Mouse (Mus musculus) neural tube, embryonic 14.5 days (tissue): Measurements from ENCODE around the gene Alx3. TPM values are rescaled to one million over a fixed set of nuclear protein-coding genes. Genes with fewer than 3 reads are reported as not detected.
"Not testable (repeated sequence)": the region's sequence is repeated elsewhere in the genome, so short reads cannot be mapped to it uniquely, and the experiment has no call there.

Experiments used
- ATAC-seq: fragments of 200-750 bp; cut with Nextera tagmentation; 2 replicates; pipeline ENCODE4 v1.8.0; 2017; ENCODE audit warnings: low read depth, mild to moderate bottlenecking, moderate TSS enrichment, moderate library complexity
- H3K27ac ChIP-seq: fragments of 300-500 bp; sonication (generic); 2 replicates; pipeline ENCODE4 v1.5.1; 2014; ENCODE audit warnings: low read depth, mild to moderate bottlenecking, control low read depth, low read length, moderate library complexity, mixed read lengths
- H3K27me3 ChIP-seq: fragments of 300-500 bp; sonication (generic); 2 replicates; pipeline ENCODE4 v1.6.1; 2014; ENCODE audit warnings: low read length; ENCODE audit not compliant: control insufficient read depth, insufficient read depth
- H3K36me3 ChIP-seq: fragments of 300-500 bp; sonication (generic); 2 replicates; pipeline ENCODE4 v1.6.1; 2014; ENCODE audit warnings: low read length, mixed read lengths; ENCODE audit not compliant: control insufficient read depth, insufficient read depth
- H3K4me1 ChIP-seq: fragments of 300-500 bp; sonication (generic); 2 replicates; pipeline ENCODE4 v1.6.1; 2014; ENCODE audit warnings: low read length; ENCODE audit not compliant: control insufficient read depth, insufficient read depth
- H3K4me2 ChIP-seq: fragments of 300-500 bp; sonication (generic); 2 replicates; pipeline ENCODE4 v1.6.1; 2014; ENCODE audit warnings: mild to moderate bottlenecking, low read depth, low read length, control low read depth
- H3K4me3 ChIP-seq: fragments of 300-500 bp; sonication (generic); 2 replicates; pipeline ENCODE4 v1.5.1; 2014; ENCODE audit warnings: low read depth, low read length, control low read depth, mixed read lengths
- H3K9ac ChIP-seq: fragments of 300-500 bp; sonication (generic); replicated peaks from 2 replicates; pipeline ENCODE4 v1.6.1; 2014; ENCODE audit warnings: low read depth, mild to moderate bottlenecking, control low read depth, low read length, mixed read lengths
- H3K9me3 ChIP-seq: fragments of 300-500 bp; sonication (generic); 2 replicates; pipeline ENCODE4 v1.6.1; 2016; ENCODE audit warnings: low read length; ENCODE audit not compliant: control insufficient read depth
- WGBS: fragments of 180-500 bp; shearing (Covaris S2); extraction: QIAGEN DNeasy Blood & Tissue Kit; methylation state at CpG from one replicate; pipeline ENCODE4 v1.1.7; 2014; 5-methylcytosine and 5-hydroxymethylcytosine counted together
- polyA plus RNA-seq: library from polyadenylated mRNA; unstranded; fragments of >200 nt; fragmentation: Nextera tagmentation; extraction: Ambion mirVana; gene quantifications from 2 replicates; pipeline ENCODE4 v1.2.1, GENCODE M21; 2014

Alx3 gene
- polyA plus RNA-seq, 1 experiment from 2014 or later, result not detected

DNA sequence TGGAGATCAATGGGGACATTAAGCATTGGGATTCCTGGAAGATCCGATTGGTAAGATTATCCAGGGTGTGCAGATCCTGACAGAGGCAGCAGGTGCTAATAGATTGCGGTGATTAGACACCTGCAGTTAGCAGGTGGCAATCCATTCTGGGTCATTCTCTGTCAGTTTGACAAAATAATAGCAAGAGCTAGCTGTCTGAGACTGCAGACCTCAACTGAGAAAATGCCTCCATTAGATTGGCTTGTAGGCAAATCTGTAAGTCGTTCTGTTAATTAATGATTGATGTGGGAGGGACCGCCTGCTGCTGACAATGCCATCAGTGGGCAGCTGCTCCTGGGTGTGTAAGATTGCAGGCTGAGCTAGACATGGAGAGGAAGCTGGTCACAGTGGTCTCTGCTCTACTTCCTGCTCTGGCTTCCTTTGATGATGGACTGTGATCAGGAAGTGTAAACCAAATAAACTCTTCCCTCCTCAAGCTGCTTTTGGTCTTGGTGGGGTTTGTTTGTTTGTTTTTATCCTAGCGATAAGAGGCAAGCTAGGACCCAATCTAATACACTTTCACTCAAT is 42.9 kb downstream of the Alx3 start:
- no peak for ATAC-seq
- WGBS, result 47% methylated on average over 5 of the region's 5 CpGs
- Histone ChIP-seq H3K27ac (no peak overlapping the region), H3K9me3 (no peaks in the 10 kb centered on the region), H3K27me3 (no peaks in the 10 kb centered on the region), H3K9ac (no peak overlapping the region), H3K4me3 (no peak overlapping the region), H3K4me2 (no peak overlapping the region), H3K36me3 (no peaks in the 10 kb centered on the region), H3K4me1 (no peaks in the 10 kb centered on the region)

DNA sequence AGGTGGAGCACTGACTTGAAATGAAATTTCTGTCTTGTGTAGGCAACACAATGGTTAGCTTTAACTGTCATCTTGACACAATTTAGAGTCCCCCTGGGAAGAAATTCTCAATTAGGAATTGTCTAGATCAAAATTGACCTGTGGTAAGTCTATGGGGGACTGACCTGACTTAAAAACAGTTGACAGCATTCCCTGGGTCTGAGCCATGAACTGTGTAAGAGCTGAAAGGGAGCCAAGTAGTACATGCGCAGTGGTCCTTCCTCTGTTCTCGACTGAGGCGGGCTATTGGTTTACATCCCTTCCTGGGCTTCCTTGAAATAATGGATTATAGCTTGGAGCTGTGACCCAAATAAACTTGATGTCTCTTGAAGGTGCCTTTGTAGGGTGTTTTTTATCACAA is 52.1 kb downstream of the Alx3 start:
- WGBS, result 83% methylated on average over 3 of the region's 3 CpGs
- Histone ChIP-seq H3K27ac (no peak overlapping the region), H3K9ac (no peak overlapping the region), H3K4me1 (no peaks in the 10 kb centered on the region), H3K4me2 (no peak overlapping the region), H3K27me3 (no peaks in the 10 kb centered on the region), H3K36me3 (no peaks in the 10 kb centered on the region), H3K9me3 (no peaks in the 10 kb centered on the region), H3K4me3 (no peak overlapping the region)
- no peak for ATAC-seq

DNA sequence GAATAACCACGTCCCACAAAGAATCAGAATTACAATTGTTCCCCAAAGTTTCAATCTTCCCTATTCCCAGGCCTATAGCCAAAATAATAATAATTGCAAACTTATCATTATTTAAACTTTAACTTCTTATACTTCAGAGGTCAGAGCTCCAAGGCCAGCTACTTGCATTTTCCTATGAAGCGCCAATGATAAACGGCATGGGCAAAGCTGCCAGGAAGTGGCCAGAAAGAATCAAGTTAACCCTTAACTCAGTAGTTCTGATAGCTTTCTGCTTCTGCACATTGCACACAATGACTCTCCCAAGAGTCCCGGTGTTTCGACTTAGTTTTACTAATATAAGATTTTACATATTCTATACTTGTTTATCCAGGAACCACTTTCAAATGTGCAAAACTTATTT is 55.4 kb downstream of the Alx3 start:
- H3K27ac ChIP-seq, H3K4me2 ChIP-seq, ATAC-seq, H3K9ac ChIP-seq, H3K4me3 ChIP-seq, H3K9me3 ChIP-seq, H3K27me3 ChIP-seq, H3K4me1 ChIP-seq, H3K36me3 ChIP-seq: not testable (repeated sequence)
- 79% methylated on average over 5 of the region's 5 CpGs for WGBS

DNA sequence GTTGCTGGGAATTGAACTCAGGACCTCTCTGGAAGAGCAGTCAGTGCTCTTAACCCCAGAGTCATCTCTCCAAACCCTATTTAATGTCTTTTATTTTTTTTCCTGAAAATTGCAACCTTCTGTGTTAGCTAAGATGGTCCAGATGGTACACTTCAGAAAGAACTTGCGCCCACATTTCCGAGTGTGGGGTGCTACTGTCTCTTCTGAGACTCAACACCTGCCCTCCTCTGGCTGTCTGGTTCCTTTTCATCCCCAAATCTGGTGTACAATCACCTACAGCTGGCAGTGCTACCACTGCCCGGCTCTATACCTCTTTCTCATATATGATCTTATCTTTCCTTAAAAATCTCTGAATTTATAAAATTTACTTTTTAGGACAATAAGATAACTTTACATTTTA is 58.1 kb downstream of the Alx3 start:
- Histone ChIP-seq H3K27ac (no peak overlapping the region), H3K4me2 (no peak overlapping the region), H3K9me3 (no peaks in the 10 kb centered on the region), H3K4me1 (no peaks in the 10 kb centered on the region), H3K36me3 (no peaks in the 10 kb centered on the region), H3K27me3 (no peaks in the 10 kb centered on the region), H3K4me3 (no peak overlapping the region), H3K9ac (no peak overlapping the region)
- no peak for ATAC-seq
- WGBS, result 94% methylated on average over 3 of the region's 3 CpGs

DNA sequence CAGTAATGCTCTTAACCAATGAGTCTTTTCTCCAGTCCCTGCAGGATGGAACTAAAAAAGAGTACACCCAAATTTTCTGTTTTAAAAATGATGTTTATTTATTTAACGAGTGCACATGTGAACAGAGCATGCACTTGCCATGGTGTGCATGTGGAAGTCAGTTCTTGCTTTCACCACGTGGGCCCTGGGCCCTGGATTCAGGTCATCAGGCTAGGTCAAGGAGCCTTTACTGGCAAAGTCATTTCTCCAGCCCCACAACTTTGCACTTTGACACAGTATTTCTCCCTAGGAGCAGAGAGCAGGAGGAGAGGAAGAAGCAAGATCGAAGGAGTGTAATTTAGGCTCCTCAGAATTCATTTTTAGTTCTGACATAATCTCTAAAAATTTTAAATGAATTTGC is 60.0 kb downstream of the Alx3 start:
- H3K4me1 ChIP-seq, result no peaks in the 10 kb centered on the region
- no peak overlapping the region for H3K4me3 ChIP-seq
- no peaks in the 10 kb centered on the region; the same call in 1 of the 2 replicates for H3K36me3 ChIP-seq
- H3K27me3 ChIP-seq, result no peaks in the 10 kb centered on the region
- H3K4me2 ChIP-seq, result no peak overlapping the region
- no peak overlapping the region for H3K9ac ChIP-seq
- no peak overlapping the region for H3K27ac ChIP-seq
- H3K9me3 ChIP-seq, result no peaks in the 10 kb centered on the region
- no peak for ATAC-seq
- WGBS, result 81% methylated on average over 3 of the region's 3 CpGs

Other genes starting within 250 kb of the Alx3 start
- 6.2 and 7.7 TPM in 2 replicates for gene Kcnc4, start 135.5 kb upstream of the Alx3 start, polyA plus RNA-seq
- gene Slc6a17, start 77.0 kb upstream of the Alx3 start, polyA plus RNA-seq, result 15.1 and 16.6 TPM in 2 replicates
- not detected in 2 replicates for gene Ubl4b, start 40.0 kb upstream of the Alx3 start, polyA plus RNA-seq
- gene Gm10961, start 36.3 kb downstream of the Alx3 start, polyA plus RNA-seq, result not detected in 2 replicates
- gene Strip1, start 36.7 kb downstream of the Alx3 start, polyA plus RNA-seq, result 157 and 170 TPM in 2 replicates
- gene Ahcyl1, start 101.5 kb downstream of the Alx3 start, polyA plus RNA-seq, result 137 and 142 TPM in 2 replicates
- gene Csf1, start 165.4 kb downstream of the Alx3 start, polyA plus RNA-seq, result 6.3 and 9.3 TPM in 2 replicates